Mouse (Mus musculus): ENCODE measurements around the gene Fbxl22. TPM values are rescaled to one million over a fixed set of nuclear protein-coding genes. Genes with fewer than 3 reads are reported as not detected.

The Fbxl22 gene
- total and polyA plus RNA-seq, 2 experiments from 2014 or later = 128 to 185 TPM

DNA sequence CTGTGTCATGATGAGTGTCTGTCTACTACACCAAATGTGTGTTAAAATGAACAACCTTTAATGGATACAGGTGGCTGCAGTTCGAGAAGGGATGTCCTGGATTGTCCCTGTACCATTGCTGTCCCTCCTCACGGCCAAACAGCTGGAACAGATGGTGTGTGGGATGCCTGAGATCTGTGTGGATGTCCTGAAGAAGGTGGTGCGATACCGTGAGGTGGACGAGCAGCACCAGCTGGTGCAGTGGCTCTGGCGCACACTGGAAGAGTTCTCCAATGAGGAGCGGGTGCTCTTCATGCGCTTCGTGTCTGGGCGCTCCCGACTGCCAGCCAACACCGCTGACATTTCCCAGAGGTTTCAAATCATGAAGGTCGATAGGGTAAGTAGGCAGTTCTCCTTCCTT, 9.9 kb downstream of the Fbxl22 start:
- no peak for DNase-seq (ENCODE audit: low spot score)
- WGBS = 80% methylated on average over 13 of the region's 13 CpGs
- no peak overlapping the region for H3K27ac ChIP-seq (ENCODE audit: low read depth)
- H3K4me3 ChIP-seq (ENCODE audit: low read depth, low read length) = no peak overlapping the region
- H3K4me2 ChIP-seq (ENCODE audit: low read depth, low read length) = no peak overlapping the region
- no peak for ATAC-seq (ENCODE audit: insufficient read depth, low read depth)
- no peaks in the 10 kb centered on the region for H3K9me3 ChIP-seq (replicated peaks; ENCODE audit: control insufficient read depth, low read length)
- peaks cover 64% of the 10 kb centered on the region for H3K36me3 ChIP-seq (replicated peaks; ENCODE audit: control insufficient read depth, insufficient read depth, low read length)
- no peaks in the 10 kb centered on the region for H3K27me3 ChIP-seq (ENCODE audit: control insufficient read depth, insufficient read depth, low read length)
- no peak for TF ChIP-seq CTCF (IDR thresholded peaks at IDR 0.05; ENCODE audit: low read depth)
- TF ChIP-seq EP300 (IDR thresholded peaks at IDR 0.05; ENCODE audit: low read depth) = no peak
- H3K9ac ChIP-seq (replicated peaks; ENCODE audit: low read depth, low read length) = no peak overlapping the region
- H3K4me1 ChIP-seq (ENCODE audit: control insufficient read depth, insufficient read depth) = no peaks in the 10 kb centered on the region

- H3K9ac ChIP-seq (replicated peaks; ENCODE audit: low read depth, low read length) = no peak overlapping the region
- WGBS = 81% methylated on average over 4 of the region's 4 CpGs
- no peaks in the 10 kb centered on the region for H3K4me1 ChIP-seq (ENCODE audit: control insufficient read depth, insufficient read depth)
- no peaks in the 10 kb centered on the region for H3K9me3 ChIP-seq (replicated peaks; ENCODE audit: control insufficient read depth, low read length)
- H3K36me3 ChIP-seq (replicated peaks; ENCODE audit: control insufficient read depth, insufficient read depth, low read length) = peaks cover 58% of the 10 kb centered on the region
- DNase-seq (ENCODE audit: low spot score) (no peak), ATAC-seq (ENCODE audit: insufficient read depth, low read depth) (peak; percentile 23; the same call in 1 of the 2 replicates)
- no peak overlapping the region for H3K4me3 ChIP-seq (ENCODE audit: low read depth, low read length)
- TF ChIP-seq EP300 (IDR thresholded peaks at IDR 0.05; ENCODE audit: low read depth) (no peak), CTCF (IDR thresholded peaks at IDR 0.05; ENCODE audit: low read depth) (no peak)
- no peak overlapping the region for H3K27ac ChIP-seq (ENCODE audit: low read depth)
- H3K27me3 ChIP-seq (ENCODE audit: control insufficient read depth, insufficient read depth, low read length) = no peaks in the 10 kb centered on the region
- H3K4me2 ChIP-seq (ENCODE audit: low read depth, low read length) = no peak overlapping the region
These were observed 10.4 kb downstream of the Fbxl22 start for GRCm38 (mm10) chr9:66503879-66504411.

GRCm38 (mm10) chr9:66501248-66501647, 13.1 kb downstream of the Fbxl22 start:
- WGBS = 75% methylated on average over 2 of the region's 2 CpGs
- DNase-seq (ENCODE audit: low spot score) (no peak), ATAC-seq (ENCODE audit: insufficient read depth, low read depth) (no peak)
- no peak overlapping the region for H3K4me2 ChIP-seq (ENCODE audit: low read depth, low read length)
- TF ChIP-seq CTCF (IDR thresholded peaks at IDR 0.05; ENCODE audit: low read depth) (no peak), EP300 (IDR thresholded peaks at IDR 0.05; ENCODE audit: low read depth) (no peak)
- no peak overlapping the region for H3K27ac ChIP-seq (ENCODE audit: low read depth)
- no peak overlapping the region for H3K9ac ChIP-seq (replicated peaks; ENCODE audit: low read depth, low read length)
- no peaks in the 10 kb centered on the region for H3K9me3 ChIP-seq (replicated peaks; ENCODE audit: control insufficient read depth, low read length)
- H3K4me3 ChIP-seq (ENCODE audit: low read depth, low read length) = no peak overlapping the region
- H3K36me3 ChIP-seq (replicated peaks; ENCODE audit: control insufficient read depth, insufficient read depth, low read length) = peaks cover 60% of the 10 kb centered on the region
- no peaks in the 10 kb centered on the region for H3K4me1 ChIP-seq (ENCODE audit: control insufficient read depth, insufficient read depth)
- no peaks in the 10 kb centered on the region for H3K27me3 ChIP-seq (ENCODE audit: control insufficient read depth, insufficient read depth, low read length)

DNA sequence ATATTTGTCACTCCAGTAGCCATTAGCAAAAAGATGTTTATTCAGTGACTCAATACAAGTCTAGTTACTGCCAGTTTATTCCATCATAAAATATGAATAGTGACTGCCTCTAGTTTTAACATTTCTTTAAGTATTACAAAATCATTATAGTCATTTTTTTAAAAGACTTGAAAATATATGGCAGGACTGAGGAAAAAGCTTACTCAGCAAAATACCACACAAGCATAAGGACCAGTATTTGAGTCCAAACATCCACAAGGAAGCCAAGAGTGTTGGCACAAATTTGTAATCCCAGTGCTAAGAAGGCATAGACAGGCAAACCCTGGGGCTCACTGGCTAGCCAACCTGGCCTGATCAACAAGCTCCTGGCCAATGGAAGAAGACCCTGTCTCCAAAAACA, 20.4 kb downstream of the Fbxl22 start:
- Histone ChIP-seq H3K36me3 (replicated peaks; ENCODE audit: control insufficient read depth, insufficient read depth, low read length) (peaks cover 84% of the 10 kb centered on the region), H3K4me2 (ENCODE audit: low read depth, low read length) (no peak overlapping the region), H3K4me1 (ENCODE audit: control insufficient read depth, insufficient read depth) (no peaks in the 10 kb centered on the region), H3K27me3 (ENCODE audit: control insufficient read depth, insufficient read depth, low read length) (no peaks in the 10 kb centered on the region), H3K9ac (replicated peaks; ENCODE audit: low read depth, low read length) (no peak overlapping the region), H3K27ac (ENCODE audit: low read depth) (no peak overlapping the region), H3K9me3 (replicated peaks; ENCODE audit: control insufficient read depth, low read length) (no peaks in the 10 kb centered on the region), H3K4me3 (ENCODE audit: low read depth, low read length) (no peak overlapping the region)
- no peak for DNase-seq (ENCODE audit: low spot score)
- TF ChIP-seq CTCF (IDR thresholded peaks at IDR 0.05; ENCODE audit: low read depth) (no peak), EP300 (IDR thresholded peaks at IDR 0.05; ENCODE audit: low read depth) (no peak)
- no peak for ATAC-seq (ENCODE audit: insufficient read depth, low read depth)

DNA sequence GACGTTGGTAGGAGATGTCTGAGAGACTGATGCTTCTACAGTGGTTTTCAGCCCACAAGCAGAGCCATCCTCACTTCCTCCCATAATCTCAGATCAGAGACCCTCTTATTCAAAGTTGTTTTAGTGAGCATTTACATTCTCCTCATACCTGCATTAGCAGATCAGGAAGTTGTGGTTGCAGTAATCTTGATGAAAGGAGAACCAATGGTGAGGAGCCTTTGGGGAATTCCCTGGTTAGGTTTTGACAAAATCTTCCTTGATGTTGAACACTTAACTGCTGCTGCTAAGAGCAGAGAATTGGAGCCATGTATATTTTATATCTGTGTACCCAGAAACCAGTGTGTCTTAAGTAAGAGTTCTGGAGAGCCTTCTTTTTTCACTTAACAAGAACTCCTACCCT, 22.0 kb downstream of the Fbxl22 start:
- H3K9ac ChIP-seq (replicated peaks; ENCODE audit: low read depth, low read length) = no peak overlapping the region
- DNase-seq (ENCODE audit: low spot score) (no peak), ATAC-seq (ENCODE audit: insufficient read depth, low read depth) (no peak)
- peaks cover 89% of the 10 kb centered on the region for H3K36me3 ChIP-seq (replicated peaks; ENCODE audit: control insufficient read depth, insufficient read depth, low read length)
- H3K4me3 ChIP-seq (ENCODE audit: low read depth, low read length) = no peak overlapping the region
- H3K4me1 ChIP-seq (ENCODE audit: control insufficient read depth, insufficient read depth) = no peaks in the 10 kb centered on the region
- no peaks in the 10 kb centered on the region for H3K9me3 ChIP-seq (replicated peaks; ENCODE audit: control insufficient read depth, low read length)
- H3K4me2 ChIP-seq (ENCODE audit: low read depth, low read length) = no peak overlapping the region
- H3K27me3 ChIP-seq (ENCODE audit: control insufficient read depth, insufficient read depth, low read length) = no peaks in the 10 kb centered on the region
- no peak overlapping the region for H3K27ac ChIP-seq (ENCODE audit: low read depth)
- 75% methylated on average over 1 of the region's 1 CpGs for WGBS
- no peak for TF ChIP-seq EP300 (IDR thresholded peaks at IDR 0.05; ENCODE audit: low read depth)
- no peak for TF ChIP-seq CTCF (IDR thresholded peaks at IDR 0.05; ENCODE audit: low read depth)

DNA sequence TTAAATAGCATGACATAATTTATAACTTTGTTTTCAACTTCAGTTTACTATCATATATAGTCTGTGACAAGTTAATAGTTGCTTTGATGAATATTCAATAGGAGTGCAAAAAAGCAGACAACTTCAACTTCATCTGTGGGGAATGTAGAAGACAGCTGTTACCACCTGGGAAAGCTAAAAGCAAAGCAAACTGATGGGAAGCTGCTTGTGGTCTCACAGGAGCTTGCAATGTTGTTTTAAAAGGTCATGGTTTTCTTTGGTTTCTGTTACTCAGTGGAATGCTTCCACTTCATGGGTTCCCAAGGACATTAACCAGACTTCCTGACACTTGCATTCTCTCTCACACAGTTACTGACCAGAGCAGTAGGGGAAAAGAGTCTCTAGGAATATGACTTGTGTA, 25.6 kb downstream of the Fbxl22 start:
- Histone ChIP-seq H3K36me3 (replicated peaks; ENCODE audit: control insufficient read depth, insufficient read depth, low read length) (peaks cover 92% of the 10 kb centered on the region), H3K27ac (ENCODE audit: low read depth) (no peak overlapping the region)

More for the DNA sequence above, 25.6 kb downstream of the Fbxl22 start:
- DNase-seq (ENCODE audit: low spot score) = no peak
- no peaks in the 10 kb centered on the region for H3K27me3 ChIP-seq (ENCODE audit: control insufficient read depth, insufficient read depth, low read length)
- H3K9ac ChIP-seq (replicated peaks; ENCODE audit: low read depth, low read length) = no peak overlapping the region
- H3K4me1 ChIP-seq (ENCODE audit: control insufficient read depth, insufficient read depth) = no peaks in the 10 kb centered on the region
- ATAC-seq (ENCODE audit: insufficient read depth, low read depth) = no peak
- H3K4me2 ChIP-seq (ENCODE audit: low read depth, low read length) = no peak overlapping the region
- H3K4me3 ChIP-seq (ENCODE audit: low read depth, low read length) = no peak overlapping the region
- TF ChIP-seq CTCF (IDR thresholded peaks at IDR 0.05; ENCODE audit: low read depth) = no peak
- H3K9me3 ChIP-seq (replicated peaks; ENCODE audit: control insufficient read depth, low read length) = no peaks in the 10 kb centered on the region

Data from heart, postnatal 0 days (tissue).